Mouse (Mus musculus): ENCODE data around the gene Itpka.

DNA sequence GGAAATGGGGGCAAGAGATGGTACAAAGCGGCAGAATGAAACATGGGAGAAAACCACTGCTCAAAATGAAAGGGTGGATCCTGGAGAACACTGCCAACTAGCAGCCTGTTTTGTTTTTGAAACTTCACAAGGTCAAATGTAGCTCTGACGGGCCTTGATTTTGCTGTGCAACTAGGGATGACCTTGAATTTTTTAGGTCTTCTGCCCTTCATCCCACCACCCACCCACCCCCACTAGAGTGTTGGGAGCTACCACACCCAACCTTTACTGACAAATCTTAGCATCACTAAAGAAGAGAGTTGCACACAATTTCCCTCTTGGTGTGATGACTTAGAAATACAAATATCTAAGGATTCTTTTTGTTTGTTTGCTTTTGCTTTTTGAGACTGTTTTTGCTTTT lies 47.9 kb downstream of the Itpka start:
- TF ChIP-seq CTCF (IDR thresholded peaks at IDR 0.05; ENCODE audit: low read depth) (no peak), EP300 (IDR thresholded peaks at IDR 0.05; ENCODE audit: low read depth) (no peak)

All from heart, postnatal 0 days (tissue).